Mouse (Mus musculus): ENCODE data around the gene Pacsin1. TPM values are rescaled to one million over a fixed set of nuclear protein-coding genes. Genes with fewer than 3 reads are reported as not detected.
"Not testable (repeated sequence)": the region's sequence is repeated elsewhere in the genome, so short reads cannot be mapped to it uniquely, and the experiment has no call there.

The Pacsin1 gene
- polyA plus RNA-seq, 1 experiment from 2014 or later, result 1.2 TPM

GRCm38 (mm10) chr17:27629249-27630020 lies 25.9 kb upstream of the Pacsin1 start:
- Histone ChIP-seq H3K4me1 (ENCODE audit: control insufficient read depth, insufficient read depth, low read length) (peaks cover 25% of the 10 kb centered on the region), H3K9ac (ENCODE audit: low read length) (no peak overlapping the region), H3K4me3 (replicated peaks; ENCODE audit: low read length) (no peak overlapping the region), H3K27me3 (ENCODE audit: control insufficient read depth, insufficient read depth, low read length) (no peaks in the 10 kb centered on the region), H3K36me3 (ENCODE audit: control insufficient read depth, insufficient read depth, low read length) (peaks cover 16% of the 10 kb centered on the region), H3K9me3 (replicated peaks; ENCODE audit: control insufficient read depth, low read length) (no peaks in the 10 kb centered on the region), H3K4me2 (ENCODE audit: low read depth, low read length) (no peak overlapping the region), H3K27ac (ENCODE audit: low read length) (no peak overlapping the region)
- ATAC-seq (ENCODE audit: insufficient read depth, low FRiP score), result no peak
- WGBS, result 66% methylated on average over 2 of the region's 2 CpGs

- peaks cover 16% of the 10 kb centered on the region for H3K36me3 ChIP-seq (ENCODE audit: control insufficient read depth, insufficient read depth, low read length)
- H3K9me3 ChIP-seq (replicated peaks; ENCODE audit: control insufficient read depth, low read length), result no peaks in the 10 kb centered on the region
- peak within 1 kb of the TSS; percentile 98 for H3K4me3 ChIP-seq (replicated peaks; ENCODE audit: low read length)
- H3K9ac ChIP-seq (ENCODE audit: low read length), result peak within 1 kb of the TSS; percentile 96
- ATAC-seq (ENCODE audit: insufficient read depth, low FRiP score), result peak; percentile 98
- under 1% methylated on average over 72 of the region's 72 CpGs for WGBS
- H3K4me2 ChIP-seq (ENCODE audit: low read depth, low read length), result peak within 1 kb of the TSS; percentile 87
- no peaks in the 10 kb centered on the region for H3K27me3 ChIP-seq (ENCODE audit: control insufficient read depth, insufficient read depth, low read length)
- H3K27ac ChIP-seq (ENCODE audit: low read length), result peak within 1 kb of the TSS; percentile 83
- H3K4me1 ChIP-seq (ENCODE audit: control insufficient read depth, insufficient read depth, low read length), result peaks cover 30% of the 10 kb centered on the region
These were observed 20.3 kb upstream of the Pacsin1 start, which contains the start of gene RPS10-NUDT3 for GRCm38 (mm10) chr17:27634871-27635574. Gene RPS10-NUDT3 (minus strand): TSS chr17:27635222.

- H3K9me3 ChIP-seq (replicated peaks; ENCODE audit: control insufficient read depth, low read length); H3K27me3 ChIP-seq (ENCODE audit: control insufficient read depth, insufficient read depth, low read length); ATAC-seq (ENCODE audit: insufficient read depth, low FRiP score): not testable (repeated sequence)
- peak overlapping the region; percentile 73 for H3K27ac ChIP-seq (ENCODE audit: low read length)
- 34% methylated on average over 9 of the region's 9 CpGs for WGBS
- H3K4me1 ChIP-seq (ENCODE audit: control insufficient read depth, insufficient read depth, low read length), result peaks cover 30% of the 10 kb centered on the region
- H3K4me2 ChIP-seq (ENCODE audit: low read depth, low read length), result peak overlapping the region; percentile 61
- H3K36me3 ChIP-seq (ENCODE audit: control insufficient read depth, insufficient read depth, low read length), result peaks cover 15% of the 10 kb centered on the region
- H3K9ac ChIP-seq (ENCODE audit: low read length), result peak overlapping the region; percentile 96
- peak overlapping the region; percentile 98 for H3K4me3 ChIP-seq (replicated peaks; ENCODE audit: low read length)
These were observed 19.8 kb upstream of the Pacsin1 start for GRCm38 (mm10) chr17:27635575-27635903.

- WGBS, result 44% methylated on average over 18 of the region's 18 CpGs
- Histone ChIP-seq H3K36me3 (ENCODE audit: control insufficient read depth, insufficient read depth, low read length) (peaks cover 7% of the 10 kb centered on the region), H3K27ac (ENCODE audit: low read length) (peak within 1 kb of the TSS; percentile 73), H3K27me3 (ENCODE audit: control insufficient read depth, insufficient read depth, low read length) (no peaks in the 10 kb centered on the region), H3K4me3 (replicated peaks; ENCODE audit: low read length) (peak within 1 kb of the TSS; percentile 98), H3K9ac (ENCODE audit: low read length) (peak within 1 kb of the TSS; percentile 29), H3K9me3 (replicated peaks; ENCODE audit: control insufficient read depth, low read length) (no peaks in the 10 kb centered on the region), H3K4me1 (ENCODE audit: control insufficient read depth, insufficient read depth, low read length) (peaks cover 28% of the 10 kb centered on the region), H3K4me2 (ENCODE audit: low read depth, low read length) (peak within 1 kb of the TSS; percentile 61)
- no peak for ATAC-seq (ENCODE audit: insufficient read depth, low FRiP score)
These were observed 18.9 kb upstream of the Pacsin1 start, which contains the start of gene Rps10 for GRCm38 (mm10) chr17:27636132-27637020. Gene Rps10 (minus strand): TSS chr17:27636669.

GRCm38 (mm10) chr17:27637333-27637732 lies 18.0 kb upstream of the Pacsin1 start:
- Histone ChIP-seq H3K4me1 (ENCODE audit: control insufficient read depth, insufficient read depth, low read length) (peaks cover 23% of the 10 kb centered on the region), H3K4me3 (replicated peaks; ENCODE audit: low read length) (no peak overlapping the region), H3K4me2 (ENCODE audit: low read depth, low read length) (no peak overlapping the region), H3K27ac (ENCODE audit: low read length) (no peak overlapping the region), H3K36me3 (ENCODE audit: control insufficient read depth, insufficient read depth, low read length) (no peaks in the 10 kb centered on the region), H3K27me3 (ENCODE audit: control insufficient read depth, insufficient read depth, low read length) (no peaks in the 10 kb centered on the region), H3K9me3 (replicated peaks; ENCODE audit: control insufficient read depth, low read length) (no peaks in the 10 kb centered on the region), H3K9ac (ENCODE audit: low read length) (no peak overlapping the region)
- no peak for ATAC-seq (ENCODE audit: insufficient read depth, low FRiP score)
- 59% methylated on average over 9 of the region's 9 CpGs for WGBS

- H3K4me2 ChIP-seq (ENCODE audit: low read depth, low read length), result no peak overlapping the region
- no peaks in the 10 kb centered on the region for H3K27me3 ChIP-seq (ENCODE audit: control insufficient read depth, insufficient read depth, low read length)
- no peak overlapping the region for H3K4me3 ChIP-seq (replicated peaks; ENCODE audit: low read length)
- WGBS, result 75% methylated on average over 20 of the region's 20 CpGs
- peaks cover 12% of the 10 kb centered on the region; the same call in 1 of the 2 replicates for H3K4me1 ChIP-seq (ENCODE audit: control insufficient read depth, insufficient read depth, low read length)
- H3K9me3 ChIP-seq (replicated peaks; ENCODE audit: control insufficient read depth, low read length), result no peaks in the 10 kb centered on the region
- ATAC-seq (ENCODE audit: insufficient read depth, low FRiP score), result no peak
- H3K27ac ChIP-seq (ENCODE audit: low read length), result no peak overlapping the region
- no peak overlapping the region for H3K9ac ChIP-seq (ENCODE audit: low read length)
- no peaks in the 10 kb centered on the region for H3K36me3 ChIP-seq (ENCODE audit: control insufficient read depth, insufficient read depth, low read length)
These were observed 16.4 kb upstream of the Pacsin1 start for GRCm38 (mm10) chr17:27638921-27639332.

- not testable (repeated sequence) for H3K27me3 ChIP-seq (ENCODE audit: control insufficient read depth, insufficient read depth, low read length); H3K36me3 ChIP-seq (ENCODE audit: control insufficient read depth, insufficient read depth, low read length)
- 90% methylated on average over 6 of the region's 6 CpGs for WGBS
These were observed 15.5 kb upstream of the Pacsin1 start for GRCm38 (mm10) chr17:27639851-27640250.

GRCm38 (mm10) chr17:27642491-27643062 lies 12.7 kb upstream of the Pacsin1 start:
- Histone ChIP-seq H3K4me3 (replicated peaks; ENCODE audit: low read length) (no peak overlapping the region), H3K9me3 (replicated peaks; ENCODE audit: control insufficient read depth, low read length) (no peaks in the 10 kb centered on the region), H3K27me3 (ENCODE audit: control insufficient read depth, insufficient read depth, low read length) (no peaks in the 10 kb centered on the region), H3K4me1 (ENCODE audit: control insufficient read depth, insufficient read depth, low read length) (0 out of 2 replicates have a peak, but pooled peaks cover 3% of the 10 kb centered on the region), H3K4me2 (ENCODE audit: low read depth, low read length) (no peak overlapping the region), H3K36me3 (ENCODE audit: control insufficient read depth, insufficient read depth, low read length) (no peaks in the 10 kb centered on the region), H3K27ac (ENCODE audit: low read length) (peak overlapping the region; percentile 69), H3K9ac (ENCODE audit: low read length) (peak overlapping the region; percentile 37)
- ATAC-seq (ENCODE audit: insufficient read depth, low FRiP score), result peak; percentile 44; the same call in 1 of the 2 replicates
- WGBS, result 17% methylated on average over 12 of the region's 12 CpGs

More at GRCm38 (mm10) chr17:27639851-27640250, 15.5 kb upstream of the Pacsin1 start:
- H3K4me1 ChIP-seq (ENCODE audit: control insufficient read depth, insufficient read depth, low read length), result peaks cover 11% of the 10 kb centered on the region; the same call in 1 of the 2 replicates
- ATAC-seq (ENCODE audit: insufficient read depth, low FRiP score); H3K4me3 ChIP-seq (replicated peaks; ENCODE audit: low read length); H3K27ac ChIP-seq (ENCODE audit: low read length); H3K4me2 ChIP-seq (ENCODE audit: low read depth, low read length); H3K9ac ChIP-seq (ENCODE audit: low read length); H3K9me3 ChIP-seq (replicated peaks; ENCODE audit: control insufficient read depth, low read length): not testable (repeated sequence)
